In the genomic region with DNA sequence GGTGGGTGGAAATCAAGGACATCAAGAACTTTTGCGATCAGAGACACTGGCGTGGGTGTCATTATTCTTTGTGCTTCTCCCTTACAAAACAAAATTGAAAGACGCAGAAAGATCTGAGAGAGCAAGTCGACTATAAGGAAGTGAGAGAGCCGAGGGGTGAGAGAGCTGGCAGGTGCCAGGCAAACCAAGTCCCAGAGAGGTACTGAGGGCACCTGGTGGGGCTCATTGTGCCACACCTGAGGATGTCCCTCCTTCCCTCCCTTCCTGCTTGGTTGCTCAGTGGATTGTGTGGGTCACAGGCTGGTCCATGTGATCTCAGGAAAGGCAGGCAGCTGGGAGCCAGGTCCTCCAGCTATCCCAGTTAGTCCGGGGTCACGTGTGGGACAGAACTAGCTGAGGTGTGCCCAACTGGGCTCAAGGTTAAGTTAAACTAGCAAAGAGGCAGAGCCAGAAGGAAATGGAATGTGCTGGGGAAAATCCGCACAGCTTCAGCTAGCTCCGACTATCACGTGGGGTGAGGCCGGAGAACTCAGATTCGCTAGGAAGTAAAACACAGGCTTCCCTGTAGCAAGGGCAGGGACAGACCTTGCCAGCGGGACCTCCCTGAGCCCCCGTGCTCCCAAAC, we compare ENCODE assay signal across 8 mouse cellular contexts. TPM values are rescaled to one million over a fixed set of nuclear protein-coding genes. Genes with fewer than 3 reads are reported as not detected.
DNase-seq lines count a peak whose midpoint lies in the region; ATAC-seq and TF ChIP-seq lines count a peak whose summit lies in the region.

No protein-coding gene starts in this region.

- H3K36me3 ChIP-seq in liver, postnatal 0 days (replicated peaks; ENCODE audit: insufficient read depth, low read length): no peaks in the 10 kb centered on the region
- H3K36me3 ChIP-seq in liver, embryonic 12.5 days: no peaks in the 10 kb centered on the region
- H3K36me3 ChIP-seq in intestine, embryonic 16.5 days (ENCODE audit: control insufficient read depth, insufficient read depth, low read length): no peaks in the 10 kb centered on the region
- H3K36me3 ChIP-seq in midbrain, postnatal 0 days (ENCODE audit: insufficient read depth, low read length): no peaks in the 10 kb centered on the region

- TF ChIP-seq CTCF in liver, postnatal 0 days (IDR thresholded peaks at IDR 0.05; ENCODE audit: low read depth): no peak
- no peak for TF ChIP-seq CTCF in midbrain, postnatal 0 days (IDR thresholded peaks at IDR 0.05)

- no peak overlapping the region for H3K27ac ChIP-seq in liver, postnatal 0 days (ENCODE audit: low read depth)
- H3K27ac ChIP-seq in liver, embryonic 12.5 days: no peak overlapping the region
- H3K27ac ChIP-seq in intestine, embryonic 16.5 days (ENCODE audit: low read length): 0 out of 2 replicates have a peak overlapping the region, but pooled peaks have one; percentile 11
- no peak overlapping the region for H3K27ac ChIP-seq in midbrain, postnatal 0 days (ENCODE audit: low read depth, low read length)

- ATAC-seq in liver, postnatal 0 days: peak; percentile 59; the same call in 1 of the 2 replicates
- ATAC-seq in liver, embryonic 12.5 days: no peak
- ATAC-seq in intestine, embryonic 16.5 days: peak; percentile 92
- no peak for ATAC-seq in midbrain, postnatal 0 days (ENCODE audit: low FRiP score)

- 41% methylated on average over 14 of the region's 14 CpGs for WGBS in liver, postnatal 0 days (ENCODE audit: insufficient replicate concordance)
- WGBS in liver, embryonic 12.5 days (ENCODE audit: insufficient replicate concordance): 39% methylated on average over 14 of the region's 14 CpGs
- 33% methylated on average over 14 of the region's 14 CpGs for WGBS in intestine, embryonic 16.5 days
- 41% methylated on average over 14 of the region's 14 CpGs for WGBS in midbrain, postnatal 0 days

- peaks cover 7% of the 10 kb centered on the region; the same call in 1 of the 2 replicates for H3K4me1 ChIP-seq in liver, postnatal 0 days (ENCODE audit: insufficient read depth)
- H3K4me1 ChIP-seq in liver, embryonic 12.5 days: no peaks in the 10 kb centered on the region
- peaks cover 9% of the 10 kb centered on the region for H3K4me1 ChIP-seq in intestine, embryonic 16.5 days (ENCODE audit: control insufficient read depth, insufficient read depth, low read length)
- H3K4me1 ChIP-seq in midbrain, postnatal 0 days (ENCODE audit: insufficient read depth, low read length): no peaks in the 10 kb centered on the region

- no peak for DNase-seq in liver, postnatal 0 days
- DNase-seq in brain, adult 2 months (ENCODE audit: low read depth, low spot score): peak; percentile 29
- DNase-seq in midbrain, postnatal 0 days (ENCODE audit: low spot score): no peak
- DNase-seq in cerebellum, postnatal 10 days: no peak
- DNase-seq in cerebellum, postnatal 4 days (ENCODE audit: low spot score in 2 of 2): no peak
- DNase-seq in thymus, postnatal 36 days: no peak

- H3K27me3 ChIP-seq in liver, postnatal 0 days (ENCODE audit: insufficient read depth, low read length): no peaks in the 10 kb centered on the region
- H3K27me3 ChIP-seq in liver, embryonic 12.5 days (replicated peaks): peaks cover 30% of the 10 kb centered on the region
- H3K27me3 ChIP-seq in intestine, embryonic 16.5 days (replicated peaks; ENCODE audit: control insufficient read depth, insufficient read depth, low read length): no peaks in the 10 kb centered on the region
- H3K27me3 ChIP-seq in midbrain, postnatal 0 days (ENCODE audit: insufficient read depth, low read length): no peaks in the 10 kb centered on the region

- no peak overlapping the region for H3K9ac ChIP-seq in liver, postnatal 0 days (replicated peaks)
- H3K9ac ChIP-seq in liver, embryonic 12.5 days: no peak overlapping the region
- peak overlapping the region; percentile 38; the same call in 1 of the 2 replicates for H3K9ac ChIP-seq in intestine, embryonic 16.5 days (ENCODE audit: low read depth, low read length)
- no peak overlapping the region for H3K9ac ChIP-seq in midbrain, postnatal 0 days (replicated peaks; ENCODE audit: low read length, poor library complexity, severe bottlenecking)

- no peaks in the 10 kb centered on the region for H3K9me3 ChIP-seq in liver, postnatal 0 days (ENCODE audit: low read length)
- H3K9me3 ChIP-seq in liver, embryonic 12.5 days (replicated peaks): no peaks in the 10 kb centered on the region
- H3K9me3 ChIP-seq in intestine, embryonic 16.5 days (ENCODE audit: control insufficient read depth, low read length): no peaks in the 10 kb centered on the region
- no peaks in the 10 kb centered on the region for H3K9me3 ChIP-seq in midbrain, postnatal 0 days (ENCODE audit: low read length)

- H3K4me3 ChIP-seq in liver, postnatal 0 days (ENCODE audit: low read depth, low read length): no peak overlapping the region
- no peak overlapping the region for H3K4me3 ChIP-seq in liver, embryonic 12.5 days
- peak overlapping the region; percentile 15; the same call in 1 of the 2 replicates for H3K4me3 ChIP-seq in intestine, embryonic 16.5 days (ENCODE audit: low read length)
- H3K4me3 ChIP-seq in midbrain, postnatal 0 days (ENCODE audit: low read depth, low read length): no peak overlapping the region

- no peak overlapping the region for H3K4me2 ChIP-seq in liver, postnatal 0 days (ENCODE audit: low read depth, low read length)
- H3K4me2 ChIP-seq in liver, embryonic 12.5 days: no peak overlapping the region
- peak overlapping the region; percentile 39 for H3K4me2 ChIP-seq in intestine, embryonic 16.5 days (ENCODE audit: low read depth, low read length)
- peak overlapping the region; percentile 22; the same call in 1 of the 2 replicates for H3K4me2 ChIP-seq in midbrain, postnatal 0 days (ENCODE audit: low read depth, low read length, poor library complexity, severe bottlenecking)

- no peak for TF ChIP-seq EP300 in liver, postnatal 0 days (IDR thresholded peaks at IDR 0.05; ENCODE audit: low read depth)

RNA-seq across cellular contexts. Expression of a gene that starts 26.9 kb away (rescaled TPM):
- 0.25 TPM in 1 of 2 replicates, not detected in the other for polyA plus RNA-seq in liver, postnatal 0 days (2015; fragmentation: Nextera tagmentation; extraction: Ambion mirVana)
- not detected in 2 replicates for polyA plus RNA-seq in liver, embryonic 12.5 days (2016; fragmentation: Nextera tagmentation; extraction: Ambion mirVana)
- polyA plus RNA-seq in intestine, embryonic 16.5 days (2015; fragmentation: Nextera tagmentation; extraction: Ambion mirVana): 0.91 and 1.1 TPM in 2 replicates
- 0.42 and 1.8 TPM in 2 replicates for total RNA-seq in midbrain, postnatal 0 days (2014; rRNA removed)
- polyA plus RNA-seq in midbrain, postnatal 0 days (2015; fragmentation: Nextera tagmentation; extraction: Ambion mirVana): 0.79 and 0.81 TPM in 2 replicates

RNA-seq across cellular contexts. Expression of a gene that starts 28.7 kb away (rescaled TPM):
- polyA plus RNA-seq in liver, postnatal 0 days (2015; fragmentation: Nextera tagmentation; extraction: Ambion mirVana): 4.7 and 5.2 TPM in 2 replicates
- polyA plus RNA-seq in liver, embryonic 12.5 days (2016; fragmentation: Nextera tagmentation; extraction: Ambion mirVana): 1.9 TPM in 2 replicates
- 3.2 and 3.5 TPM in 2 replicates for polyA plus RNA-seq in intestine, embryonic 16.5 days (2015; fragmentation: Nextera tagmentation; extraction: Ambion mirVana)
- total RNA-seq in midbrain, postnatal 0 days (2014; rRNA removed): not detected in 2 replicates
- polyA plus RNA-seq in midbrain, postnatal 0 days (2015; fragmentation: Nextera tagmentation; extraction: Ambion mirVana): 0.43 and 0.56 TPM in 2 replicates

Comparison
In these comparisons a context has a peak if more than half of its experiments do, and no peak if none do; other contexts are left out.
1. ATAC-seq: peak in liver, postnatal 0 days (single experiment) and intestine, embryonic 16.5 days (single experiment); none in liver, embryonic 12.5 days (single experiment) and midbrain, postnatal 0 days (single experiment).
2. H3K4me2 ChIP-seq: peak in intestine, embryonic 16.5 days (single experiment) and midbrain, postnatal 0 days (single experiment); none in liver, postnatal 0 days (single experiment) and liver, embryonic 12.5 days (single experiment).